Mouse (Mus musculus) megakaryocyte, embryonic 14.5 days (primary cell): ENCODE data around the gene Dio1.

Source experiments
- FLI1 ChIP-seq: IDR thresholded peaks from 2 replicates; pipeline ENCODE4 v1.6.1; 2012; ENCODE audit warnings: low read length, inconsistent platforms, mixed read lengths
- GATA1 ChIP-seq: IDR thresholded peaks from 3 replicates; pipeline ENCODE4 v1.6.1; 2012; ENCODE audit warnings: mixed read lengths, low read length, inconsistent platforms, borderline replicate concordance

- no peak for TF ChIP-seq GATA1
- TF ChIP-seq FLI1 = no peak
These were observed 42.5 kb upstream of the Dio1 start for GRCm38 (mm10) chr4:107349311-107350008.
